Mouse (Mus musculus): ENCODE data around the gene Marco.

- TF ChIP-seq EP300 (IDR thresholded peaks at IDR 0.05): no peak
- TF ChIP-seq CTCF (IDR thresholded peaks at IDR 0.05): peak; percentile 71
Measured at GRCm38 (mm10) chr1:120468891-120469290, 35.9 kb downstream of the Marco start.

Data from lung, postnatal 0 days (tissue).